Mouse (Mus musculus) spleen, postnatal 4 days (tissue): ENCODE data around the gene Gm13290.
A peak's percentile ranks its signal among the peaks of the same experiment; 100 is the strongest.
"Not testable (repeated sequence)": the region's sequence is repeated elsewhere in the genome, so short reads cannot be mapped to it uniquely, and the experiment has no call there.

ENCODE experiments used
- DNase-seq, 2 experiments: peaks; one replicate each; pipeline ENCODE4 v3.0.0; 2022; ENCODE audit warnings: low spot score in 2 of 2

Gm13290 gene

DNA sequence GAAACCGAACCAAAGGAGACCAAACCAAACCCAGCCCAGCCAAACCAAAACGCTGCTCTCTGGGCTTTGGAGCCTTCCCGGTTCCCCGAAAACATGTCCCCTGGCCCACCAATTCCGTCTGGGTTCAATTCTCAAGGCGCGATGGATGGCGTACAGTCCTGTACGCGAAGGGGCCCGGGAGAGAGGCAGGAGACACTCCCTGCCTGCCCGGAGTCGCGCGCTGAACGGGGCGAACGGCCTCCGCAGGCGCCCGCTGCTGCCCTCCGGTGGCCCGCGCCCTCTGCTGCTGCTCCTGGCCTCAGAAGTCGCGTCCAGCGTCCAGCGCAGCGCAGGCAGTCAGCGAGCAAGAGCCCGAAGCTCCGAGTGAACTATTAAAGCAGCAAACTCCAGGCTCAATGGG is at the start of gene Gm13290:
TSS of gene Gm13290 (plus strand) at position 301 of the 400 bp plus-strand sequence.
- DNase-seq, result not testable (repeated sequence)

DNA sequence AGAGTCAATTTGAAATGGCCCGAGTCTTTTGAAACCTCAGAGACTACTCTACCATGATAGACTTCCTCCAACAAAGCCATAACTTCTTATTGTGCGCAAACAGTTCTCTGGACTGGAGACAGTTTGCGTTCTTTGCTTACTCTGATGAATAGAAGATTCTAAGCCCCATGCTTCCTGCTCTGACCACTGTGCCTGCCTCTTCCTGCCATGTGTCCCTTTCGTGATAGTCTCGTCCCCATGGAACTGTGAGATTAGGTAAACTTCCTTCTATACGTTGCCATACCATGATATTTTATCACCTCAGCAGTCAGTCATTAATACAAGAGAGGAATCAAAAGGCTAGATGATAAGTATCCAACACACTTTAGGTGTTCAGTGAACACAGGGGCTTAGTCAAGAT is 46.9 kb upstream of the Gm13290 start:
- no peak for DNase-seq

DNA sequence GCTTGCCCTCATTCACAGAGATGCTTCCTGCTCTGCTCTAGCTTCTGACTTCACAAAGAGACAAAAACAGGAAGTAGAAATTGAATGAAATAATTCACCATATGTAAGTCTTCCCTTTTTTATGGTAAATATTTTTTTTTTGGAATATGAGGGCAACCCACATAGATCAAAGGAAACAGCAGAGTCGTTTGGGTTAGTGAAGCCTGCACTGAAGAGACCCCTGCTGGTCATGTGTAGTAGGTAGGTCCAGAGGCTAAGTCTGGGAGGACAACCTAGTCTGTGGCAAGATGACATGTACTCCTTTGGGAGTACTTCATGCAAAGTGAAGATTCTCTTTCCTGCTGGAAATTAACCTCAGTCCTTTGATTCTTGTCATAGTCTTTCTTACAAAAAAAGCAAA is 46.3 kb upstream of the Gm13290 start:
- no peak for DNase-seq

DNA sequence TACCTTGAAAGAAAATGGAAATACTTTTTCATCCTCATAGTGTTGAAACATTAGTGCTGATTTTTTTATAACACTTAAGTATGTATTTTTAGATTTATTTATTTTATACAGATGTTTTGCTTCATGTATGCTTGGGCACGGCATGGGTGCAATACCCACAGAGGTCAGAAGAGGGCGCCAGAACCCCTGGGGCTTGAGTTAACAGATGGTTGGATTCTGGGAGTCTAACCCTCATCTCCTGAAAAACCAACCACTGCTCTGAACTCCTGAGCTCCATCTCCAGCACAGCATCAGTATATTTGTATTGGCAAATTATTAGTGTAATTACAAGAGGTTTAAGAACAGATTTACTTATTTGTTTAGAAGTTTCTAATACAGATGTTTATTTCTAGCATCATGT is 35.2 kb upstream of the Gm13290 start:
- DNase-seq, result peak; percentile 61 to 86

DNA sequence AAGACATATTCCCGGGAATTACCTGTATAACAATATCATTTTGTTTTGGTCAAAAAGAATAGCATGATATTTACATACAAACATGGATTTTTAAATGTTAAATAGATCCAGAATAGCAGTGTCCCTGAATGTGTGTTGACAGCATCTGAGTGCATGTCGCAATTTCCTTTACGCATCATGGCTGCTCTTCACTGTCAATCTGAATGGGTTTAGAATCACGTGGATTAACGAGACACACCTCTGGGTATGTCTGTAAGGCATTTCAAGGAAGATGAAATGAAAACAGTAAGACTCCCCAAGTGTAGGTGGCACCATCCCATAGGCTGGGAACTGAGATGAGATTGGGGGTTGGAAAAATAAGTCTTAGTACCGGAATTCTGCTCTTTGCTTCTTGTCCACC is 34.6 kb upstream of the Gm13290 start:
- DNase-seq, result no peak

DNA sequence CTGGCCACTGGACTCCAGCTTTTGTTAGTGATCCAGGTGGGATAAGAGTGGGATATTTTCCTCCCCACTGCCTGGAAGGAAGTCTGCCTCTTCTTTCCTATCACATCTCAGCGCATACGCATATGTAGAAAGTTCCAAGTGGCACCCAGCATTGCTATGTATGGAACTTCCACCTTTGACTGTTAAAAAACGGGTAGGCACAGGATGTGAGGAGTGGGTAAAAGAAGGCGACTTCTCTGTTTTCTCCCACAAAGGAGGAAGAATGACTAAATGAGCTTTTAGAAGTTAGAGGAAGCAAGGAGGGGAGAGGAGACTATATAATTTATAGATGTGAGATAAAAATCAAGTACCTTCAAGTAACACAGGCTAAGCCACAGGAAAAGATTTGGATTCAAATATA is 32.2 kb upstream of the Gm13290 start:
- DNase-seq, result no peak

DNA sequence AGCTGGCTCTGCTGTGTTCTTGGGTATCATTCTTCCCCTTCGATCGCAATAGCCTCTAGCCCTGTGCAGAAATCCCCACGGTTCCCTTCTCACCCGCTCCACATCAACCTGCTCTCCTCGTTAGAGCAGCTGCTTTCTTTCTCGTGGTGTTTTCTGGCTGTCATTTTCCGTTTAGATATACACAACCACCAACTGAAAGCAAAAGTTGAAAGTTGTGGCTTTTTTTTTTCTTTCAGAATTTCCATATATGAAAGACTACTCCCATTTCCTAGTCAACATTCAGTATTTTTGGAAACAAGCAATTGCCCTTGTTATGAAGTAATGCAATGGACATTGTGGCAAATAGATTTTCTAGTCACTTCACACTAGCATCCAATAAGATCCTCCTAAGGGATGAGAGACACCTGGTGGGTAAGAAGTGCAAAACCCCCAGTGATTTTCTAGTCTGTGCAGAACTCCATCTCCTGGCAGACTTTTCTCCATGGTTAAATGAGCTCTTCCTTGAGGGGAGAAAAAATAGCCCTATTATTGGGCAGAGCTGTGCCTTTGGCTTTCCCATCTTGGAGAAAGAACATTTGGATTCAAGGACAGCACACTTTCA is 30.8 kb upstream of the Gm13290 start:
- DNase-seq, result no peak

DNA sequence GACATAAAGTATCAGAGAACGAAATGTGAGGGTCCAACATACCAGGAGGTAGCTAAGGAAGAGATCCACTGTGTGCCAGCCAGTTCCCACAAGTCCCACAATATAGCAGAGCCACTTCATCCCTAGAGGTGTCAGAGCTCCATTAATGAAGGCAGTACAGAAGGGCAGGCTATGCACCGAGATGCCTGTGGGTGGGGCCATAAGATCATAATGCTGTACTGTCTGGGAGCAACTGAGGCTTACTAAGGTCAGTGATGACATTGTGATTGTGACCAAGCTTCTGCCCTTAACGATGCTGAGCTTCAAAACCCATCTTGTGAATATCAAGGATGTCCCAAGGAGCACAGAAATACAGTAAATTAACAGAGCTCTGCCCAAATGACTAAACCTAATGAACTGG is 29.4 kb upstream of the Gm13290 start:
- DNase-seq, result no peak

DNA sequence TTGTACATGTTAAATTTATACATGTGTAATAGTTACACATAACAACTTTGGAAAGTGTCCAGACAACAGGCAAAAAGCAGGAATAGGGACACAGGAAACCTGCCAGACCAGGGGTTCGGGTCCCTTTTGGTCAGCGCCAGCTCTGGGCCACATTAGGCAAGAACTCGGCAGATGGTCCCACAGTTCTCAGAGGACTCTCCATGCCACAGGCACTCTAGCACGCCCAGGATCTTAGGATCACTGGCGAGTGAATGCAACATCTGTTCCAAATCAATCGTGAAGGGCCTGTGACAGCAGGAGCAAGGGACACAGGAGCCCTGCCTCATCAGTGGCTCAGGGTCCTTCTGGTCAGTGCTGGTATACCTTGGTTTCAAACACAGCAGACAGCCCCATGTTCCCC is 23.7 kb upstream of the Gm13290 start:
- DNase-seq, result no peak

DNA sequence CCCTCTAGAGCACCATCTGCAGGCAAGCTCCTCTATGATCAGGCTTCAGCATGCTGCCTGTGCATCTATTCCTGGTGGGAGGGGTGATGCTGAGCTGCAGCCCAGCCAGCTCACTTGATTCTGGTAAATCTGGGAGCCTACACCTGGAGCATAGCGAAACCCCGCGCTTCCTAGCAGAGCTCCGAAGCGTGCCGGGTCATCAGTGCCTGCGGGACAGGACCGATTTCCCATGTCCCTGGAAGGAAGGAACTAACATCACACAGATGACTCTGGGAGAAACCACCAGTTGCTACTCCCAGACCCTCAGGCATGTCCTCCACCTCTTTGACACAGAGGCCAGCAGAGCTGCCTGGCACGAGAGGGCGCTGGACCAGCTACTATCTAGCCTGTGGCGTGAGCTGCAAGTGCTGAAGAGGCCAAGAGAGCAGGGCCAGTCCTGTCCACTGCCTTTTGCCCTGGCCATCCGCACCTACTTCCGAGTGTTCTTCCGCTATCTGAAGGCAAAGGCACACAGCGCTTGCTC is 18.8 kb upstream of the Gm13290 start, which contains the start of gene Gm13271:
TSS of gene Gm13271 (plus strand) at position 51 of the 523 bp plus-strand sequence.
- peak; percentile 74 to 92 for DNase-seq

DNA sequence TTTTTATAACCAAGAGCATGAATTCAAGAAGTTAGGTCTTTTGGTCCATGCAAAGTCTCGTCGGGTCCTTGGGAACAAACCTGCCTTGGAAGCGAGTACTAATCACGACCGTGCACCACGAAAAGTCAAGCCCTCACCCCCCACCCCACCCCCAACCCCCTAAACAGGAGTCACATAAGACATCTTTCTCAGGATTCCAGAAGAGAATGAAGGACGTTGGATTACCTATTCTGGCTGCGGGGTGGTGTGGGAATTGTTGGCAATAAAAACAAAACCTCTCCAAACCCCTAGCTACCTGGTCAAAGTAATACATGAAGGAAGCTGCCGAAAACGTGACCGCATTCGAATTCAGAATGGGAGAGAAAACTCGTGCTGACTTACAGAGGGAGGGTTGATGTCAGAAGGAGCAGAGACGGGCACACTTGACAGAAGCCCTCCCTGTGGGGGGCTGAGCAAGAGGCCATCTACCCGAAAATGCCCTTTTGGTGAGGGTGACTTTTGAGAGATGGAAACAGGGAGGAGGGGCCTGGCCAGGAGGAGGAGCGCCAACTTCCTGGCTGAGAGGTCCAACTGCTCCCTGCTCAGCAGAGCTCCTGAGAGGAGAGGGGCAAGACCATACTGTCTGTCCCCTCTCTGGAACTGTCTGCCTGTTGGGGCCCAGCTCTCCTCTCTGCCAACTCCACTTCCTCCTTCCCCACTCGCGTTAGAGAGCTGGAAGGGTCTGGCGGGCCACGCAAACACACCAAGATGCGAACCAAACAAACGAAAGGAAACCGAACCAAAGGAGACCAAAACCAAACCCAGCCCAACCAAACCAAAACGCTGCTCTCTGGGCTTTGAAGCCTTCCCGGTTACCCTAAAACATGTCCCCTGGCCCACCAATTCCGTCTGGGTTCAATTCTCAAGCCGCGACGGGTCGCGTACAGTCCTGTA is 16.8 kb upstream of the Gm13290 start:
- DNase-seq, result peak in 1 of 2 experiments; percentile 64

DNA sequence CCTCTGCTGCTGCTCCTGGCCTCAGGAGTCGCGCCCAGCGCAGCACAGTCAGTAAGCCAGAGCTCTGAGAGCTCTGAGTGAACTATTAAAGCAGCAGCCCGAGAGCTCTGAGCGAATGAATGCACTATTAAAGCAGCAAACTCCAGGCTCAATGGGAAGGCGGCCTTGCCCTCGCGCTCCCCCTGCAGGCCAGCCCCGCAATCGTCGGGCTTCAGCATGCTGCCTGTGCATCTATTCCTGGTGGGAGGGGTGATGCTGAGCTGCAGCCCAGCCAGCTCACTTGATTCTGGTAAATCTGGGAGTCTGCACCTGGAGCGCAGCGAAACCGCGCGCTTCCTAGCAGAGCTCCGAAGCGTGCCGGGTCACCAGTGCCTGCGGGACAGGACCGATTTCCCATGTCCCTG is 16.0 kb upstream of the Gm13290 start:
- DNase-seq, result peak; percentile 82 to 95

DNA sequence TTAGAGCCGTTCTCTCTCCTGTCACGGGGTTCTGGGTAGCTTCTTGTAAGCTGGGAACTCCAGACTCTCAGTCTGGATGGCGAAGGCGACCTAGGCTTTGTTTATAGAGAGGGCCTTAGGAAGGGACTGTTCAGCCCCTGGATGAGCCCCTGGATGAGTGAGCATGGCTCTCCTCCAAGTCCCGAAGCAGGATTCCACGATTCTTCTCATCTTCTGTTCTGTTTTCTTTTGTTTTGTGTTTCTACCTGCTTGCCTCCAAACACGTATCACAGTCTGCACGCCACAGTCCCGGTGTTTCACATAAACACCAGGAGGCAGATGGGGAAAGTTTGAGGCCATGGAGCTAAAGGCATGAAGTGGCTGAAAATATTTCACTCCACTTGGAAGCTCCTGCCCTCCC is 14.9 kb upstream of the Gm13290 start:
- DNase-seq, result not testable (repeated sequence)

DNA sequence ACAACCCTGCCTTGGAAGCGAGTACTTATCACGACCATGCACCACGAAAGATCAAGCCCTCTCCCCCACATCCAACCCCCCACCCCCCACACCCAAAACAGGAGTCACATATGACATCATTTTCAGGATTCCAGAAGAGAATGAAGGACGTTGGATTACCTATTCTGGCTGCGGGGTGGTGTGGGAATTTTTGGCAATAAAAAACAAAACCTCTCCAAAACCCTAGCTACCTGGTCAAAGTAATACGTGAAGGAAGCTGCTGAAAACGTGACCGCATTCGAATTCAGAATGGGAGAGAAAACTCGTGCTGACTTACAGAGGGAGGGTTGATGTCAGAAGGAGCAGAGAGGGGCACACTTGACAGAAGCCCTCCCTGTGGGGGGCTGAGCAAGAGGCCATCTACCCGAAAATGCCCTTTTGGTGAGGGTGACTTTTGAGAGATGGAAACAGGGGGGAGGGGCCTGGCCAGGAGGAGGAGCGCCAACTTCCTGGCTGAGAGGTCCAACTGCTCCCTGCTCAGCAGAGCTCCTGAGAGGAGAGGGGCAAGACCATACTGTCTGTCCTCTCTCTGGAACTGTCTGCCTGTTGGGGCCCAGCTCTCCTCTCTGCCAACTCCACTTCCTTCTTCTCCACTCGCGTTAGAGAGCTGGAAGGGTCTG is 13.9 kb upstream of the Gm13290 start, which contains the start of gene Gm13283:
TSS of gene Gm13283 (plus strand) at position 510 of the 659 bp plus-strand sequence.
- DNase-seq, result peak; percentile 35 to 82

DNA sequence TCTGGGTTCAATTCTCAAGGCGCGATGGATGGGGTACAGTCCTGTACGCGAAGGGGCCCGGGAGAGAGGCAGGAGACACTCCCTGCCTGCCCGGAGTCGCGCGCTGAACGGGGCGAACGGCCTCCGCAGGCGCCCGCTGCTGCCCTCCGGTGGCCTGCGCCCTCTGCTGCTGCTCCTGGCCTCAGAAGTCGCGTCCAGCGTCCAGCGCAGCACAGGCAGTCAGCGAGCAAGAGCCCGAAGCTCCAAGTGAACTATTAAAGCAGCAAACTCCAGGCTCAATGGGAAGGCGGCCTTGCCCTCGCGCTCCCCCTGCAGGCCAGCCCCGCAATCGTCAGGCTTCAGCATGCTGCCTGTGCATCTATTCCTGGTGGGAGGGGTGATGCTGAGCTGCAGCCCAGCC is 13.2 kb upstream of the Gm13290 start:
- DNase-seq, result peak; percentile 64 to 72

DNA sequence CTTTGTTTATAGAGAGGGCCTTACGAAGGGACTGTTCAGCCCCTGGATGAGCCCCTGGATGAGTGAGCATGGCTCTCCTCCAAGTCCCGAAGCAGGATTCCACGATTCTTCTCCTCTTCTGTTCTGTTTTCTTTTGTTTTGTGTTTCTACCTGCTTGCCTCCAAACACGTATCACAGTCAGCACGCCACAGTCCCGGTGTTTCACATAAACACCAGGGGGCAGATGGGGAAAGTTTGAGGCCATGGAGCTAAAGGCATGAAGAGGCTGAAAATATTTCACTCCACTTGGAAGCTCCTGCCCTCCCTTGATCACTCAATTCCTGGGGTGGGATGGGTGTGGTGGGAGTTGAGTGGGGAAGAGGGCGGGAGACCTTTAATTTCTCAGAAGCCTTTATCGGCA is 11.9 kb upstream of the Gm13290 start:
- DNase-seq, result peak; percentile 78 to 93

DNA sequence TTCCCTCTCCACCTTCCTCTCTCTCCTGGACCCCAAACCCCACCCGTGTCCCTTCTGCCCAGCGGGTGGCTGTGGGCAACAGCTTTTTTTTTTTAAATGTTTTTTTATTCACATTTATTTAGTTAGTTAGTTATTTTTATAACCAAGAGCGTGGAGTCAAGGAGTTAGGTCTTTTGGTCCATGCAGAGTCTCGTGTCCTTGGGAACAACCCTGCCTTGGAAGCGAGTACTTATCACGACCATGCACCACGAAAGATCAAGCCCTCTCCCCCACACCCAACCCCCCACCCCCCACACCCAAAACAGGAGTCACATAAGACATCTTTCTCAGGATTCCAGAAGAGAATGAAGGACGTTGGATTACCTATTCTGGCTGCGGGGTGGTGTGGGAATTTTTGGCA is 11.3 kb upstream of the Gm13290 start:
- peak in 1 of 2 experiments; percentile 69 for DNase-seq

DNA sequence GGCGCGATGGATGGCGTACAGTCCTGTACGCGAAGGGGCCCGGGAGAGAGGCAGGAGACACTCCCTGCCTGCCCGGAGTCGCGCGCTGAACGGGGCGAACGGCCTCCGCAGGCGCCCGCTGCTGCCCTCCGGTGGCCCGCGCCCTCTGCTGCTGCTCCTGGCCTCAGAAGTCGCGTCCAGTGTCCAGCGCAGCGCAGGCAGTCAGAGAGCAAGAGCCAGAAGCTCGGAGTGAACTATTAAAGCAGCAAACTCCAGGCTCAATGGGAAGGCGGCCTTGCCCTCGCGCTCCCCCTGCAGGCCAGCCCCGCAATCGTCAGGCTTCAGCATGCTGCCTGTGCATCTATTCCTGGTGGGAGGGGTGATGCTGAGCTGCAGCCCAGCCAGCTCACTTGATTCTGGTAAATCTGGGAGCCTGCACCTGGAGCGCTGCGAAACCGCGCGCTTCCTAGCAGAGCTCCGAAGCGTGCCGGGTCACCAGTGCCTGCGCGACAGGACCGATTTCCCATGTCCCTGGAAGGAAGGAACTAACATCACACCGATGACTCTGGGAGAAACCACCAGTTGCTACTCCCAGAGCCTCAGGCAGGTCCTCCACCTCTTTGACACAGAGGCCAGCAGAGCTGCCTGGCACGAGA is 10.1 kb upstream of the Gm13290 start:
- DNase-seq, result not testable (repeated sequence)

DNA sequence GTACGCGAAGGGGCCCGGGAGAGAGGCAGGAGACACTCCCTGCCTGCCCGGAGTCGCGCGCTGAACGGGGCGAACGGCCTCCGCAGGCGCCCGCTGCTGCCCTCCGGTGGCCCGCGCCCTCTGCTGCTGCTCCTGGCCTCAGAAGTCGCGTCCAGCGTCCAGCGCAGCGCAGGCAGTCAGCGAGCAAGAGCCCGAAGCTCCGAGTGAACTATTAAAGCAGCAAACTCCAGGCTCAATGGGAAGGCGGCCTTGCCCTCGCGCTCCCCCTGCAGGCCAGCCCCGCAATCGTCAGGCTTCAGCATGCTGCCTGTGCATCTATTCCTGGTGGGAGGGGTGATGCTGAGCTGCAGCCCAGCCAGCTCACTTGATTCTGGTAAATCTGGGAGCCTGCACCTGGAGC is 3.0 kb downstream of the Gm13290 start, which contains the start of gene Gm13289:
TSS of gene Gm13289 (plus strand) at position 301 of the 400 bp plus-strand sequence.
- not testable (repeated sequence) for DNase-seq

DNA sequence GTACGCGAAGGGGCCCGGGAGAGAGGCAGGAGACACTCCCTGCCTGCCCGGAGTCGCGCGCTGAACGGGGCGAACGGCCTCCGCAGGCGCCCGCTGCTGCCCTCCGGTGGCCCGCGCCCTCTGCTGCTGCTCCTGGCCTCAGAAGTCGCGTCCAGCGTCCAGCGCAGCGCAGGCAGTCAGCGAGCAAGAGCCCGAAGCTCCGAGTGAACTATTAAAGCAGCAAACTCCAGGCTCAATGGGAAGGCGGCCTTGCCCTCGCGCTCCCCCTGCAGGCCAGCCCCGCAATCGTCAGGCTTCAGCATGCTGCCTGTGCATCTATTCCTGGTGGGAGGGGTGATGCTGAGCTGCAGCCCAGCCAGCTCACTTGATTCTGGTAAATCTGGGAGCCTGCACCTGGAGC is 5.9 kb downstream of the Gm13290 start, which contains the start of gene Gm13272:
TSS of gene Gm13272 (plus strand) at position 301 of the 400 bp plus-strand sequence.
- not testable (repeated sequence) for DNase-seq

DNA sequence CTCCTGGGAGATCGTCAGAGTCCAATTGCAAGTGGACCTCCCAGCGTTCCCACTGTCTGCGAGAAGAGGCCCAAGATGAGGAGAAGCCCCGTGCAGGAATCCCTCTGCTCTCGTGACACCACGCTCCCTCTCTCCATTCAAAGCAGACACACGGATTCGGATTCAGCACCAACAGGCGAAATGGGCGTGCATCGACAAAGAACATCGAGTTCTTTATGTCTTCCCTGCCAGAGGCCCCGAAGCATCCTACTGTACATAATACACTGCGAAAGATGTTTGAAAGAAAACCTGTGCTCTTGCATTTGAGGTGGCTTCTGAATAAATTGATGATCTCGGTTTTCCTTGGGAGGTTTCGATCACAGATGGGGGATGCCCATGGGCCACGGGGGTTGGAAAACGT is 6.7 kb downstream of the Gm13290 start:
- DNase-seq, result peak in 1 of 2 experiments; percentile 62
